Mouse (Mus musculus) lung, postnatal 0 days (tissue): ENCODE measurements around the gene Fnbp1l. TPM values are rescaled to one million over a fixed set of nuclear protein-coding genes. Genes with fewer than 3 reads are reported as not detected.
A peak's percentile ranks its signal among the peaks of the same experiment; 100 is the strongest.

Experiments
- ATAC-seq: fragments of 200-750 bp; cut with Nextera tagmentation; 2 replicates; pipeline ENCODE4 v1.8.0; 2017; ENCODE audit warnings: moderate library complexity
- DNase-seq: peaks from one replicate; pipeline ENCODE4 v3.0.0-alpha.2; 2016; ENCODE audit warnings: low spot score
- H3K27ac ChIP-seq: fragments of 300-500 bp; sonication (generic); 2 replicates; pipeline ENCODE4 v1.5.1; 2014; ENCODE audit warnings: antibody characterized with exemption, mild to moderate bottlenecking, low read length, mixed read lengths
- H3K27me3 ChIP-seq: fragments of 300-500 bp; sonication (generic); replicated peaks from 2 replicates; pipeline ENCODE4 v1.6.1; 2014; ENCODE audit warnings: low read length, mixed read lengths; ENCODE audit not compliant: insufficient read depth
- H3K36me3 ChIP-seq: fragments of 300-500 bp; sonication (generic); 2 replicates; pipeline ENCODE4 v1.6.1; 2014; ENCODE audit warnings: low read length, mixed read lengths; ENCODE audit not compliant: insufficient read depth
- H3K4me1 ChIP-seq: fragments of 300-500 bp; sonication (generic); 2 replicates; pipeline ENCODE4 v1.6.1; 2014; ENCODE audit warnings: antibody characterized with exemption, low read depth, low read length, mixed read lengths; ENCODE audit not compliant: insufficient read depth
- H3K4me2 ChIP-seq: fragments of 300-500 bp; sonication (generic); replicated peaks from 2 replicates; pipeline ENCODE4 v1.6.1; 2014; ENCODE audit warnings: low read depth, mild to moderate bottlenecking, low read length, moderate library complexity, mixed read lengths
- H3K4me3 ChIP-seq: fragments of 300-500 bp; sonication (generic); 2 replicates; pipeline ENCODE4 v1.5.1; 2014; ENCODE audit warnings: low read depth, low read length
- H3K9ac ChIP-seq: fragments of 300-500 bp; sonication (generic); replicated peaks from 2 replicates; pipeline ENCODE4 v1.6.1; 2014; ENCODE audit warnings: low read depth, mild to moderate bottlenecking
- H3K9me3 ChIP-seq: fragments of 300-500 bp; sonication (generic); 2 replicates; pipeline ENCODE4 v1.6.1; 2016; ENCODE audit warnings: low read length, mixed read lengths
- CTCF ChIP-seq: IDR thresholded peaks from 2 replicates; pipeline ENCODE4 v1.5.1; 2016; ENCODE audit warnings: antibody characterized with exemption, mild to moderate bottlenecking
- EP300 ChIP-seq: IDR thresholded peaks from 2 replicates; pipeline ENCODE4 v1.6.1; 2016; ENCODE audit warnings: antibody characterized with exemption, mild to moderate bottlenecking, control low read depth
- WGBS: fragments of 180-500 bp; shearing (Covaris S2); extraction: QIAGEN DNeasy Blood & Tissue Kit; methylation state at CpG from one replicate; pipeline ENCODE4 v1.1.7; 2014; 5-methylcytosine and 5-hydroxymethylcytosine counted together
- polyA plus RNA-seq: library from polyadenylated mRNA; unstranded; fragments of >200 nt; fragmentation: Nextera tagmentation; extraction: Ambion mirVana; gene quantifications from 2 replicates; pipeline ENCODE4 v1.2.1, GENCODE M21; 2015

The Fnbp1l gene
- polyA plus RNA-seq, 1 experiment from 2014 or later = 32.3 TPM

GRCm38 (mm10) chr3:122509534-122510239 lies 109.8 kb downstream of the Fnbp1l start:
- H3K4me1 ChIP-seq = peaks cover 4% of the 10 kb centered on the region; the same call in 1 of the 2 replicates
- no peaks in the 10 kb centered on the region for H3K27me3 ChIP-seq
- DNase-seq (peak; percentile 31), ATAC-seq (peak; percentile 57)
- H3K36me3 ChIP-seq = no peaks in the 10 kb centered on the region
- no peaks in the 10 kb centered on the region for H3K9me3 ChIP-seq
- H3K9ac ChIP-seq = no peak overlapping the region
- no peak for TF ChIP-seq CTCF
- no peak for TF ChIP-seq EP300
- no peak overlapping the region for H3K4me2 ChIP-seq
- 45% methylated on average over 11 of the region's 11 CpGs for WGBS
- H3K4me3 ChIP-seq = no peak overlapping the region
- peak overlapping the region; percentile 71 for H3K27ac ChIP-seq

- 27% methylated on average over 5 of the region's 5 CpGs for WGBS
- no peak for TF ChIP-seq EP300
- peak; percentile 93 for TF ChIP-seq CTCF
- H3K4me3 ChIP-seq = no peak overlapping the region
- no peaks in the 10 kb centered on the region for H3K27me3 ChIP-seq
- H3K4me2 ChIP-seq = no peak overlapping the region
- ATAC-seq = peak; percentile 63
- no peak overlapping the region for H3K9ac ChIP-seq
- H3K9me3 ChIP-seq = no peaks in the 10 kb centered on the region
- peak; percentile 78 for DNase-seq
- H3K36me3 ChIP-seq = no peaks in the 10 kb centered on the region
- H3K4me1 ChIP-seq = peaks cover 4% of the 10 kb centered on the region; the same call in 1 of the 2 replicates
- H3K27ac ChIP-seq = peak overlapping the region; percentile 71; the same call in 1 of the 2 replicates
These were observed 110.4 kb downstream of the Fnbp1l start for GRCm38 (mm10) chr3:122509084-122509483.

GRCm38 (mm10) chr3:122507826-122508225 lies 111.7 kb downstream of the Fnbp1l start:
- DNase-seq = no peak
- Histone ChIP-seq H3K27me3 (no peaks in the 10 kb centered on the region), H3K36me3 (no peaks in the 10 kb centered on the region), H3K27ac (no peak overlapping the region), H3K9ac (no peak overlapping the region), H3K4me2 (no peak overlapping the region), H3K4me3 (no peak overlapping the region), H3K9me3 (no peaks in the 10 kb centered on the region), H3K4me1 (peaks cover 4% of the 10 kb centered on the region; the same call in 1 of the 2 replicates)
- no peak for ATAC-seq
- WGBS = 94% methylated on average over 14 of the region's 14 CpGs
- no peak for TF ChIP-seq CTCF
- no peak for TF ChIP-seq EP300

GRCm38 (mm10) chr3:122506343-122506916 lies 113.1 kb downstream of the Fnbp1l start:
- no peak overlapping the region for H3K9ac ChIP-seq
- WGBS = 58% methylated on average over 10 of the region's 10 CpGs
- DNase-seq = no peak

GRCm38 (mm10) chr3:122500929-122501328 lies 118.6 kb downstream of the Fnbp1l start:
- no peak overlapping the region for H3K4me2 ChIP-seq
- no peak overlapping the region for H3K9ac ChIP-seq
- no peaks in the 10 kb centered on the region for H3K4me1 ChIP-seq
- H3K9me3 ChIP-seq = no peaks in the 10 kb centered on the region
- TF ChIP-seq CTCF (no peak), EP300 (no peak)
- no peaks in the 10 kb centered on the region for H3K27me3 ChIP-seq
- ATAC-seq (no peak), DNase-seq (no peak)
- no peaks in the 10 kb centered on the region for H3K36me3 ChIP-seq
- WGBS = 85% methylated on average over 9 of the region's 9 CpGs
- no peak overlapping the region for H3K27ac ChIP-seq
- H3K4me3 ChIP-seq = no peak overlapping the region

More at GRCm38 (mm10) chr3:122506343-122506916, 113.1 kb downstream of the Fnbp1l start:
- H3K27me3 ChIP-seq = no peaks in the 10 kb centered on the region
- H3K36me3 ChIP-seq = no peaks in the 10 kb centered on the region
- H3K9me3 ChIP-seq = no peaks in the 10 kb centered on the region
- TF ChIP-seq EP300 (no peak), CTCF (no peak)
- peaks cover 4% of the 10 kb centered on the region; the same call in 1 of the 2 replicates for H3K4me1 ChIP-seq
- no peak overlapping the region for H3K4me2 ChIP-seq
- H3K27ac ChIP-seq = no peak overlapping the region
- H3K4me3 ChIP-seq = no peak overlapping the region
- no peak for ATAC-seq

GRCm38 (mm10) chr3:122499647-122500046 lies 119.9 kb downstream of the Fnbp1l start:
- DNase-seq = no peak
- no peak overlapping the region for H3K9ac ChIP-seq

More at GRCm38 (mm10) chr3:122499647-122500046, 119.9 kb downstream of the Fnbp1l start:
- no peak for ATAC-seq
- Histone ChIP-seq H3K4me2 (no peak overlapping the region), H3K36me3 (no peaks in the 10 kb centered on the region), H3K4me3 (no peak overlapping the region), H3K27me3 (no peaks in the 10 kb centered on the region), H3K9me3 (no peaks in the 10 kb centered on the region), H3K4me1 (no peaks in the 10 kb centered on the region), H3K27ac (no peak overlapping the region)
- 86% methylated on average over 6 of the region's 6 CpGs for WGBS
- no peak for TF ChIP-seq EP300
- TF ChIP-seq CTCF = no peak
